Mouse (Mus musculus) monocyte, adult 2 months (primary cell): ENCODE data around the gene Dnal1.

Experiments used
- DNase-seq, 2 experiments: peaks; one replicate each; pipeline ENCODE4 v3.0.0; 2022; ENCODE audit warnings: low spot score in 2 of 2, low read depth in 1 of 2

Dnal1 gene

DNA sequence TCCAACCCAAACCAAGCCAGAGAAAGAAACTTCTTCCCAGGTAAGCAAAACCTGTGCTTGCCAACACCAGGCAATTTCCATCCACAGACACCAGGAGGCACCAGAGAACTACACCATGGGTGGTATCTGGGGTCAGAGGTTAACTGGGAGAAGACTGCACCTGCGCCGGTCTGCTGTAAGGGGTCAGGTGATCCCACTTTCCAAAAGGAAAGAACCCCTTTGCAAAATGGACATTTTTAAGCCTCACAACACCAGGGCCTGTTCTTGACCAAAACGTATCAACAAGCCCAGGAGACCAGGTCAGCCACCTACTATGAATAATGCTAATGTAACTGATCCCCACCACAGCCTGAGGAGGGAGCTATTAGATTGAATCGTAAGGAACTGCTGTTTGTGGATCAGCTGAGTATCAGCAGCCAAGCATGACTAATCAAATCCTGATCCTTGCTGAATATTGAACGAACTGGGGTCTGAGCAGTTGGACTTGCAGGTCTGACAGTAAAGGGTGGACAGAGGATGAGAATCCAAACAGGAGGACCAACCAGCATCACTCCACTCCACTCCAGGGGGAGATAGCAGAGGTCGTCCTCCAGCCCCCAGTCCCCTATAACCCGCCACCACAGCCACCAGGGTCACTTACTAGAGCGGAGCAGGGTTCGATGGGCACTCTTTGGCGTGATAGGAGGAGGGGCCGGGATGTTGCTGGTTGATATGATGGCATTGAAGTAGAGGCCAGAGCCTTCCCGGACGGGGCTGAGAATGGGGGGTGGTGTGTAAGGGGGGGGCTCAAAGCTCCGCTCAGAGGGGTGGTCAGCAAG is 47.7 kb downstream of the Dnal1 start:
- no peak for DNase-seq

DNA sequence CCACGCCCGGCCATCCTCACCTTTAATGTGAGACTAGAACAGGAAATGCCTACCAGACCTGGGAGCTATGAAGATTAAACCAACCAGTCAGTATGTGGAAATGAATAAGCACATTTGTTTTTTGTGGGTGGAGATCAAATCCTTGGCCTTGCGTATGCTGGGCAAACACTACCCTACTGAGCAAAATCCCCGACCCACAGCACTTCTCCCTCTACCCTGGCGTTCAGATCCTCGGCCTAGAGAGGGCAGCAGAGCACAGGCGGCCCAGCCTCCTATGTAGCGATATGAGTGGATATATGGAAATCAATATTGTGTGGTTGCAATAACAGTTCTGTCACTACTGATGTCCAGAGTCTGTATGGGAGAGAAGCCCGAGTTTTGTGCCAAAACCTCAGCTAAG is 49.0 kb downstream of the Dnal1 start:
- DNase-seq: peak in 1 of 2 experiments; percentile 44

DNA sequence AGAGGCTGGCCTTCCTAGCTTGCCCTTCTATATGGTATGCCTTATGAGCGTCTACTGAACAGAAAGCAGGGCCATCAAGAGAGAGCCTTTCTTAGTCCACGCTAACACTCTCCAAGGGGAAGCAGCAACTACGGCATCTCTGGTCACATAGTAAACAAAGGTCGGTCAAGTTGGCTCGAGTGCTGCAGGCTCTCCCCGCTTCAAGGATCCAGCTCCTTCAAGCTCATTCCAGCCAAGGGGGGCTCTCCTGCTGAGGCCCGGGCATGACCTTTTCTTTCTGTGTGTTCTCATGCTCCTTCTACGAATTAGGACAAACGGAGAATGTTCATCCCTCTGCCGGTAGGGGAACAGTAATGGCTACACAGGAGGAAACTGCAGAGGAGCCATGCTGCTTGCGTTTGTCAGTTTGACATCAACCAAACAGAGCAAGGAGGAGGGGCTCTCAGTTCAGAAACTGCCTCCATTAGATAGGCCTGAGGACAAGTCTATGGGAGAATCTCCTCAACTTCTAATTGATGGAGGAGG is 49.5 kb downstream of the Dnal1 start:
- no peak for DNase-seq

DNA sequence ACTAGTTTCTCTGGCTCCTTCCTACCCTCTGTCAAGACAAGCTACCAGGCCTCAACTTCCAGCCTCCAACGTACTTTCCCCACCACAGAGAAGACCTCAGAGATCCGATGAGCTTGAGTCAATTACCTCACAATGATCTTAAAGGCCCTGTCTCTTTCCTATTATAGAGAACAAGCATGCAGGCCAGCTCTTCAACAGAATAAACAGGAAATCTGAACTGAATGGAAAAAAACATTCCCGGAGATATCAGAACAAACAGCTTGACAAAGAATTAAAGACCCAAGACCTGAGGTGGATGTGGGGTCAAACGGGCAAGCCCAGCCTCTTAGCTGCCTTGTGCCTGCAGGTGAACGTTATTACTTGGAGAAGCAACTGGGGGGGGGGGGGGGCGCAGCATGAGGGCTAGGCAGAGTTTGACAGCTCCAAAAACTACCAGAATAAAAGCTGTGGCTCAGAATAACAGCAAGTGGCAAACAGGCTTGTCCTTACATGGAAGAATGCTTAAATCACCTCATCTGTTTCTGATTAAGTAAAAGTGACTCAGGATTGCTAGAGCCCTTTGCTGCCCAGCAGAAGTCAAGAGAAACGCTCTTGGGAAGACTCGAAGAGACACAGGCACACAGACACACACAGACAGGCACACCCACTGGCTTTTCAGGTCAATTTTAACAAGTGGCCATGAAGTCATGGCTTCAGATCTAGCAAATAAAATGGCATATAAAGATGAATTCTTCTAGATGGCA is 51.6 kb downstream of the Dnal1 start:
- no peak for DNase-seq

DNA sequence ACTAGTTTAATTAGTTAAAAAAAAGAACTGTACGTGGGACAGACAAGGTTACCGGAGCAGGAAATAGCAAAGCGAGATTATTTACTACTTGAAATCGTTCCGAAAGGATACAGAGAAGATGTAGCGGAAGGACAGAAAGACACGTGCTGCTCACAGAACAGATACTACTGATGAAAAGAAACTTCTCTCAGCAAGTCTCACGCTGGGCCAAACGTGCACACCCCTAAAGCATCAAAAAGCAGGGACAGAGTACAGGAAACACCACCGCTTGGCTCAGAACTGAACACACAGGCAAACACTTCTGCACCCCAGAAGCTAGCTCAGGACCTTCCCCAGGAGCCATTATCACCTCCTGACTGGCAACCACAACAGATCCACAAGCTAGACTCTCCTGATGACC is 56.4 kb downstream of the Dnal1 start:
- DNase-seq: no peak

DNA sequence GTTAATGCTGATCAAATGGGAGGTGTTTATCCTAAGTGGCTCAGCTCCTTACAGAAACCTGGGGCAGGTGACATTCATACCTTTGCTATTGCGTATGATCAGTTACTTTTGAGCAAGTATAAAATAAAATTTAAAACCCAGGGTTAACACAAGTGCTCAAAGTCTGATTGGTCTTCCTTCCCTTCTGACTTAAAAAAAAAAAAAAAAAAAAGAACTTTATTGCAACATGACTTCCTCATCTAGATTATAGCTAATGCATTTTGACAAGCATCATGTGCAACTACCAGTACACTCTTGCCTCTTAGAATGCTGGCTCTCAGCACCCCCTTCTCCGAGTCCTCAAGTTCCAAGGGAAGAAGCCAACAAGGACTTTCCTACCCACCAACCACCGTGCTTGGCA is 58.0 kb downstream of the Dnal1 start:
- DNase-seq: no peak

DNA sequence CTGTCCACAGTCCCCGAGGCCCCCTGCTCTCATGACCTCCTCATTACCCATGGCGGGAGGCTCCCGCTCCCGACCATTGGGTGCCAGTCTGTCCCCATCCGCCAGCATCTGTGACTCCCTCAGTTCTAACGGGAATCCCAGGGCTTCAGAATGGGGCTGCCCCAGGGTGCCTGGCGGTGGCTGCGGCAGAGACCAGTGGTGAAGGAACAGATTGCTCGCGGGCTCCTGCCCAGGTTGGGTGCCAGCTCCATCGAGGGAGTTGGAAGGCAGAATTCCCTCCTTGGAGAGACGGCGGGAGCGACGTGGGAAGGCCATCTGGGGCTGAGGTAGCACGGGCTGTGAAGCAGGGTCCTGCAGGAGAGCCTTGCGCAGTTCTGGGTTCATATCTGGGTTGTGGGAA is 58.7 kb downstream of the Dnal1 start:
- DNase-seq: no peak

DNA sequence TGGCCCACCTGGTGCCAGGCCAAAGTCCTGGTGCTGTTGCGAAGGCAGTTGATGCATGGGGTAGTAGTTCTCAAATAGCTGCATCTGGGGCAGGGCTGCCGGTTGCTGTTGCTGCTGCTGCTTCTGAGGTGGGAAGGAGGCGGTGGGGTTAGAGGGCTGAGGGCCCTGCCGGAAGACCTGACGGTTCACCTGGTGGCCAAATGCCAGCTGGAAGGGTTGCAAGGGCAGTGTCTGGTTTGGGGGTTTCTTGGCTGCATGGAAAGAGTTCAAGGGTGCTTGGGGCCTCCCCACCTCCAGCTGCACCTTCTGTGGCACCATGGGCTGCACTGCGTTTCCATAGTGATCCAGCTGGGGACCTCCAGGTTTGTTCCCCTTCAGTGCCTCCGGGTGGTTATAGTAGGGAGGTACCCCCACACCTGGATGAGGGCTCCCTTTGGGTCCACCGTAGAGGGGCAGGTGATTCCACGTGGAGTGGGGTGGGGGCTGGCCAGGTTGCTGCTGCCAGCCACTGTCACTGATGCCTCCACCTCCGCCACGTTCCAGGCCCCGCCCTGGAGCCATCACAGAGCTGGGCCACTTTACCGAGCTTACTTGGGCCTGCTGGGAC is 59.2 kb downstream of the Dnal1 start:
- DNase-seq: no peak

DNA sequence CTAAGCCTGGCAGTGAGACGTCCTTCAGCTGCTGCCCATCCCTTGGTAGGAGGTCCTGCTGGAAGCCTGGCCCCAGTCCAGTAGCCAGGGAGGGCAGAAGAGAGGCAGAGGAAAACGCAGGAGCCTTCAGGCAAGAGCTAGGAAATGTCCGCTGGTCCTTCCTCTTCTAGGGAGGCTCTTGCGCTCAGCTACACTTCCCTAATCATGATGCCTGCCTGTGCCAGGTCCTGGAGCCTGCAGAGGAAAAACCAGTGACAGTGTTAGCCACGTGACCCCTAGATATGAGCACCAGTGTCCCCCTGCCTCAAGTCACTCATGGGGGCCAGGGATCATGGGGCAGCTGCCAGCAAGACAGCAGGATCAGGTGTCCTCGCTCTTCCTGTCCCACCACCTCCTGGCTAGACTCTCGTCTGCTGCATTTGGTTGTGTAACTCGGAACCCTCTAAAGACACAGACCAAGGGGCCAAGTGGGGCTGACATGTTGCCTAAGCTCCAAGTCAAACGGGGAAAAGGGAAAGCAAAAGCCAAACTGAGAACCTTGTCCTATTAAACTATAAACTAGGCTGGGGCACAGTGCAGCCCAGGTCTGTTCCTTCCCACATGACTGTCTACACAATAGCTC is 60.1 kb downstream of the Dnal1 start:
- DNase-seq: peak in 1 of 2 experiments; percentile 58

DNA sequence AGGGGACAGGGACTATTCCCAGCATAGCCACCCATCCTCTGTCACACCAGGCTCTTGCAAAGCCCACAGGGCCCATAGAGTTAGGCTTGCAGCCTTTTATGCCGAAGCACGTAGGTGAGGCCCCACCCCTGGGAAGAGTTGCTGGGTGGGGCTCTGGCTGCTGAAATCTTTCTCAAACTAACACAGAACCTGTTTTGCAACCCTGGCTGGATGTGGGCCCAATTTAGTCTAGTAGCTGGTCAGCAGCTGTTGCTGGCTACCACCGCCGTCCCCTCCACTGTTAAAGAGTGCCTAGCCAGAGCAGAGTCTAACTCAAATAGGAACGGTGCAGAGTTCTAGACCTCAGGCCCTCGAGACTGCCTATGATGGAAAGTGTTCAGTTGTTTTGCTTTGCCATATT is 60.7 kb downstream of the Dnal1 start:
- peak in 1 of 2 experiments; percentile 33 for DNase-seq

DNA sequence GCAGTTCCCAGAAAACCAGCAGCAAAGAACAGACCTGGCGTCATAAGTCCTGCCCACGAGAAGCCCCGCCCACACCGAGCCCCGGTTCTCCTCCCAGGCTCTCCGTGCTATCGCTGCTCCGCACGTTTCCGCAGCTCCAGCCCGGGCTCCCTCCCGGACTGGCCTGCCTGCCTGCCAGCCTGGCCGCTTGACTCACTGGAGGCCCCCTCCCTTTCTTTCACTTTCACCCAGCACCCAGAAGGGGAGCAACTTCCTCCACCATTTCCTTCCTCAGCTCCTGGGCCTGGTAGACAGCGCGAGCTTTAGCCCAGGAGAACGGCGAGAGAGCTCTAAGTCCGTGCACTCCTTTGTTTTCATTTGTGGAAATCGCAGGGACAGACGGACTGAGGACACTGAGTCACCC is 61.5 kb downstream of the Dnal1 start:
- peak; percentile 73 to 74 for DNase-seq

DNA sequence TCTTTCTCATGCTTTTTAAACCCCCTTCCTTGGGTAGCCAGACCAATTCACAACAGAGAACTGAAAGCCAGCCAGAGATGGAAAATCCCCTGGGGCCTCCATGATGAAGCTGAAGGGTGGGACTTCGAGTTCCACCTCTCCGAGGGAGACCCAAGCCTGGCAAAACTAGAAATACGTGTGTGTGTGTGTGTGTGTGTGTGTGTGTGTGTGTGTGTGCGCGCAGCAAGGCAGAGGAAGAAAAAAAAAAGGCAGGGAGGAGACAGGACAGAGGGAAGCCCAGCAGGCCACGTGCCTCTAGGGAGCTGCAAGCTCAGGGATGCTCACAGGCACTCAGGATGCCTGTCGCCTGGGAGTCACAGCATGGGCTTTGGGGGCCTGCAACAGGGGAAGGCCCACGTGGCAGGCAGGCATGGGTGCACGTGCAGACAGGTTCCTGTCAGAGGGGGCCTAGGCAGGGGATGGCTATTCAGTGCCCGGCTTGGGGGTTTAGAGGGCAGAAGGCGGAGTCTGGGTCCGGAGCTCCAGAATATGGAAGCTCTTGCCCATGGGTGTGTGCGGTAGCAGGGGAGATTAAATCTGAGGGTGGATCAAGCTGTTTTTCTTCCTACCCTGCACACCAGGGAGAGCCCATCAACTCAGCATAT is 62.1 kb downstream of the Dnal1 start:
- no peak for DNase-seq

DNA sequence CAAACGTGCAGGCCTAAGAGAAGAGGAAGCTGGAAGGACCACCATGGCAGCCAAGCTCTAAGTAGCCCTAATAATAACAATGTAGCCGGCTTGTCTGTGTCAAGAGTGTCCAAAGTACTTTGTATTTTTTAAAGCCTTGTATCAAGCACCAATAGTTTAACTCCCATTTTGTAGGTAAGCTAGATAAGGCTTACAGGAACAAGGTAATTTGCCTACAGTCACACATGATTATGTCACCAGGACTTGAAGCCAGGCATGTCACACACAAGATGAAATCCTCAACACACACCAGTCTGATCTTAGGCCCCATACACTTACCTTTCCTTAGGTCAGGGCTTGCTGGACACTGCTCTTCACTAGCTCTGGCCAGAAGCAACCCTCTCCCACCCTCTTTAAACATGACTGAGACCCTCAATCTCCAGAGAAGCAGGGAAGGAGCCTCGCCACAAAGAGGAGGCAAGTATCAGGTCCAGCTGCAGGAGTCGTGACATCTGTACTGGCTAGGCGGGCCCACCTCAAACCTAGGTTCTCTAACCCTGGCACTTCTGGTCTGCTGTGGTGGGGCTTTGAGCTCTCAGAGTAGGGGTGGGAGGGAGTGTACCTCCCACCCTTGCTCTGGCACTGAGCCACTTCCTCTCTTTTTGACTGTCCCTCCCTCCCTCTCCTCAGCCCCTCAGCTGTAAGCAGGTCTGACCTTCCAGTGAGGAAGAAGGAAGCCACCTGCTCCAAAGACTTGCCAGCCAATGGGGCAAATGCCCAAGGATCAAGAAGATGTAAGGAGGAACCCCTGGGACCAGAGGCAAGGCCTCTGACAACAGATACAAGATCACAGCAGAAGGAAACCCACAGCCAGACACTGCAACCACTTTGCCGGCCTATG is 63.0 kb downstream of the Dnal1 start:
- no peak for DNase-seq

DNA sequence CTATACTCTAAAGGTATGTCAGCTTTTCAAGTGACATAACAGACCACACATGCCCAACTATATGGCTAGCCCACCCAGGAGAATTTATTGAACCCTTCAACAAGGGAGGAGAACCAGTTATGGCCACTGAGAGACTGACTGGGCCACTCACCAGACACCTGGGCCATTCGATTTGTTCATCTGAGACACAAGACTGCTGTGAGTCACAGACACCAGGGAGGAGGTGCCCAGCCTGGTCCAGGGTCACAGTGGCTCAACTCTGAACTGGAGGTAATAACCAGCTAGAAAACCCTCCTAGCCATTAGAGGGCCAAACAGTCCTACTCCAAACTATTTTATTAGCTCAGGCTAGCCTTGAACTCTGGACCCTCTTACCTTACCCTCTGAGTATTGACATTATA is 63.9 kb downstream of the Dnal1 start:
- DNase-seq: no peak

DNA sequence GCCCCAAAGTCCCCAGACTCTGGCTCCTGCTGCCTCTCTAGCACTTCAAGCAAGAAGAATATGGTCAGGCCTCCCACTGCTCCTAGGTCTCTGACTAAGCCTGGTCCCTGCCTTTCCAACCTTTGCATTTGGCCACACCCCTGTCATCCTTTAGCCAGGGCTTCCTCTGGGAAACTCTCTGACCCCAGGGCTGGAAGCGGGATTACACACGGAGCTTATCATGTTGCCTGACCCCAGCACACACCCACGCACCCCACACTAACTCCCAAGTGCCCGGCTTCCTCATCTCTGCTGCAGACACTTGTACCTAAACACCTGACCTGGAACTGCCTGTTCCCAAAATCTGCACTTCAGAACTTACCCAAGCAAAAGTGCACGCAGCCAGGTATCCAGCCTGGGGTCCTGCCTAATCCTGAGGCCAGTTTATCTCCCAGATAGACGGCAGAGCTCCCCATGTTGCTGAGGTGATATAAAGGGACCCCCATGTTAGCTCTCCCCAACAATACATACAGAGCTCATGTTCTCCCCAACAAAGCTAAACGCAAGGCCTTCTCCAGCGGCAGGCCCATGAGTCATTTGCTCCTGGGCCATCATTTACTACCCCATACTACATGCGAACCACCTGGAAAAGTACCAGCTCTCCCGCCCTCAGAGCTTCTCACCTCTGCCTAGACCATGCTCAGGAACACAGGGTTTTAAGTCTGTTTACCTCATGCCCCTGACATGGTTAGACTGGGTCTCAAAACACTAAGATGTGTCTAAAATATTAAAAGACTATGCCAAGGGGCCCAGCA is 64.7 kb downstream of the Dnal1 start:
- no peak for DNase-seq

DNA sequence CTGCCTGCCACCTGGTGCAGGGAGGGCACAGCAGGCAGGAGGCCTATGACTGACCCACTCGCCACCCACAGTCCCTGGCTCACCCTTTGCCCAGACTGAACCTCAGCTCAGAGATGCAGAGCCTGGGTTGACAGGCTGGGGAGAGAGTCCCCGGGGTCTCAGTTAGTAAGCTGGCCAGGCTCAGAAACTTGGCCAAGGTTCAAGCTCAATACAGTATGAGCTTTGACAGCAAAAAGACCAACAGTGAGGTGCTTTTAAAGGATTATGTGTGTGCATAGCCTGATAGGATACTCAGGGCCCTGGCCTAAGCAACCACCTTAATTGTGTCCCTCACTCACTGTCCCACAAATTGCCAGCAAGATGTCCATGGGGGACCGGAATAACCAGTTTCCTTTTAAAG is 65.9 kb downstream of the Dnal1 start:
- no peak for DNase-seq

DNA sequence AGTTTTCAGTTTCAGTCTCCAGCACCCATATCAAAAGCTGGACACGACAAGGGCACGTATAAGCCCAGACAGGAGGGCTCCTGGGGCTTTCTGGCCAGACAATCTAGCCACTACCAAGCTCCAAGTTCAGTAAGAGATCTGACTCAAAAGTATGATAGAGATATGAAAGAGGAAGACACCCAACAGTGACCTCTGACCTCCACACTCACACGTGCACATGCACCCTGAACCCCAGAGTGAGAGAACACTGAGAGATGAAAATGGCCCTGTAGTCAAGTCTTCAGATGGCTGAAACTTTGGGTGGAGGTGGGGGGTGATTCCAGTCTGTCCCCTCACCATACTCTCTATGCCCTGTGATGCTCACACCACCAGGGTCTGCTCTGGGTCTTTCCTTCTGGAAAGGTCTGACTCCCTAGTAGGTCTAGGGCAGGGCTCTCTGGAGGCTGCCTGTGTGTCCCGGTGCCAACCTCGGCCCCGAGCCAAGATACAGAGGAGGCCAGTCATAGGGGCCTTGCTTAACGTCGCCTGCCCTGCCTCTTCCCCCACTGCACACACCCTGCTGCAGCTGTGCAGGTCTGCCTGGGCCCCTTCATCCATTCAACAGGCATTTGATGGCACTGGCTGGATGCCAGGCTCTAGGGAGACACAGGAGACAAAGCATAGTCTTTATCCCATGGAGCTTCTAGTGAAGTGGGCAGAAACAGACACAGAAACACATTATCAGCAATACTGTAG is 66.7 kb downstream of the Dnal1 start:
- DNase-seq: no peak

DNA sequence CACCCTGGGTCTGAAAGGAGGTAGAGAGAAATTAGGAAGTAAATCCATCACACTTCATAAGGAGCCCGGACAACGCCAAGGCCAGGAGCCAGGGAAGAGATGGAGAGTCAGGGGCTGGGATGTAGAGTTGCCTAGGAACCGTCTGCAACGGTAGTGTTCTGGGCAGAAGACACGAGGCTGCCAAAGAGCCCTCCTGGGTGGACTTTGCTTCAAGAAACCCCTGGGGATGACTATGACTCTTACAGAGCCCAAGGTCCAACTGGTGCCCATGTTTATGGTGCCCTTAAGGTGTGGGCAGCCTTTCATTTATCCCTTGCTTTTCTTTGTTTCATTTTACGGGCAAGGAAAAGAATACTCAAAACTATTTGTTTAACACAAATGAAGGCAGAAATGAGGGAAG is 67.8 kb downstream of the Dnal1 start:
- no peak for DNase-seq

DNA sequence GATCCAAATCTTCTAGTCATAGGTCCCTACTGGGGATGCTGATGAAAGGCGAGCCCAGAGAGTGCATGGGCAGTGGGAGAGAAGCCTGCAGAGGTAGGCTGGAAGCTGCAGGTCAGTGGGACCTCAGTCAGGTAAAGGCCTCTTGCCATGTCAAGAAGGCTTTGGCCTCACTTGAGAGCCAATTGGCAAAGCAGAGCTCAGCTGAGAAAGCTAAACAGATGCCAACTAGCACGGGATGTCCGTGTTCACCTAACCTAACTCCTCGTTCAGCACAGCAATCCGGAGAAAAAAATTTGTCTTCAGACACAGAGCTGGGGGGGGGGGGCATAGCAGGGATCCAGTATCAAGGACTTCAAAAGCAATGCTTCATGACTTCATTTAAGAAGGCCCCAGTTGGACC is 70.8 kb downstream of the Dnal1 start:
- no peak for DNase-seq
